Mouse (Mus musculus) c-Kit-positive CD71-negative TER-119-negative erythroid progenitor cells, embryonic 14.5 days (primary cell): ENCODE results near the gene Cdk2ap1.
"Not testable (repeated sequence)": the region's sequence is repeated elsewhere in the genome, so short reads cannot be mapped to it uniquely, and the experiment has no call there.

Experiments
- DNase-seq: peaks from one replicate; pipeline ENCODE4 v3.0.0-alpha.2; 2013; ENCODE audit warnings: low read depth

The Cdk2ap1 gene

GRCm38 (mm10) chr5:124351111-124351560 lies 11.7 kb downstream of the Cdk2ap1 start:
- DNase-seq = no peak

- no peak for DNase-seq
Observed at GRCm38 (mm10) chr5:124350350-124350749, 12.5 kb downstream of the Cdk2ap1 start.

GRCm38 (mm10) chr5:124349196-124349595 lies 13.7 kb downstream of the Cdk2ap1 start:
- no peak for DNase-seq

- no peak for DNase-seq
Observed at GRCm38 (mm10) chr5:124342897-124343296, 20.0 kb downstream of the Cdk2ap1 start.

- not testable (repeated sequence) for DNase-seq
Observed at GRCm38 (mm10) chr5:124341753-124342339, 21.0 kb downstream of the Cdk2ap1 start.

- no peak for DNase-seq
Observed at GRCm38 (mm10) chr5:124338791-124339190, 24.1 kb downstream of the Cdk2ap1 start.

GRCm38 (mm10) chr5:124337909-124338308 lies 25.0 kb downstream of the Cdk2ap1 start:
- DNase-seq = no peak

GRCm38 (mm10) chr5:124337103-124337502 lies 25.8 kb downstream of the Cdk2ap1 start:
- DNase-seq = no peak

- no peak for DNase-seq
Observed at GRCm38 (mm10) chr5:124334392-124334791, 28.5 kb downstream of the Cdk2ap1 start.

GRCm38 (mm10) chr5:124330086-124330485 lies 32.8 kb downstream of the Cdk2ap1 start:
- no peak for DNase-seq

GRCm38 (mm10) chr5:124327510-124328364 lies 35.1 kb downstream of the Cdk2ap1 start, which contains the start of the genes Mphosph9 and 2810006K23Rik:
Gene Mphosph9, minus strand, starts transcription at chr5:124327972.
Gene 2810006K23Rik, plus strand, starts transcription at chr5:124328089.
- DNase-seq = peak; percentile 99

GRCm38 (mm10) chr5:124326829-124327228 lies 36.1 kb downstream of the Cdk2ap1 start:
- DNase-seq = no peak

GRCm38 (mm10) chr5:124317648-124318047 lies 45.2 kb downstream of the Cdk2ap1 start:
- DNase-seq = no peak

GRCm38 (mm10) chr5:124315941-124316340 lies 46.9 kb downstream of the Cdk2ap1 start:
- no peak for DNase-seq

- DNase-seq = no peak
Observed at GRCm38 (mm10) chr5:124315498-124315897, 47.4 kb downstream of the Cdk2ap1 start.

- DNase-seq = no peak
Observed at GRCm38 (mm10) chr5:124310091-124310490, 52.8 kb downstream of the Cdk2ap1 start.

GRCm38 (mm10) chr5:124309155-124309554 lies 53.7 kb downstream of the Cdk2ap1 start:
- no peak for DNase-seq

GRCm38 (mm10) chr5:124302853-124303252 lies 60.0 kb downstream of the Cdk2ap1 start:
- peak; percentile 6 for DNase-seq

GRCm38 (mm10) chr5:124300132-124300531 lies 62.8 kb downstream of the Cdk2ap1 start:
- no peak for DNase-seq

GRCm38 (mm10) chr5:124299307-124299706 lies 63.6 kb downstream of the Cdk2ap1 start:
- DNase-seq = not testable (repeated sequence)

GRCm38 (mm10) chr5:124296475-124296874 lies 66.4 kb downstream of the Cdk2ap1 start:
- no peak for DNase-seq
